Mouse (Mus musculus) left cerebral cortex, postnatal 25 days (tissue): ENCODE measurements around the gene Adcy1. TPM values are rescaled to one million over a fixed set of nuclear protein-coding genes. Genes with fewer than 3 reads are reported as not detected.

Experiments used
- DNase-seq, 2 experiments: peaks; one replicate each; pipeline ENCODE4 v3.0.0; 2022; ENCODE audit warnings: low spot score in 2 of 2, mixed read lengths in 1 of 2
- intact Hi-C: fragments of 180-260 bp; cut with DNase I; formaldehyde crosslinking; loops from one replicate; pipeline ENCODE4 v1.15.1; 2025
- total RNA-seq, 2 experiments: library from RNA; stranded (reverse); gene quantifications; 2 replicates each; pipeline ENCODE4 v1.2.3; 2021

Adcy1 gene
- total RNA-seq, 2 experiments from 2014 or later = 245 to 264 TPM

DNA sequence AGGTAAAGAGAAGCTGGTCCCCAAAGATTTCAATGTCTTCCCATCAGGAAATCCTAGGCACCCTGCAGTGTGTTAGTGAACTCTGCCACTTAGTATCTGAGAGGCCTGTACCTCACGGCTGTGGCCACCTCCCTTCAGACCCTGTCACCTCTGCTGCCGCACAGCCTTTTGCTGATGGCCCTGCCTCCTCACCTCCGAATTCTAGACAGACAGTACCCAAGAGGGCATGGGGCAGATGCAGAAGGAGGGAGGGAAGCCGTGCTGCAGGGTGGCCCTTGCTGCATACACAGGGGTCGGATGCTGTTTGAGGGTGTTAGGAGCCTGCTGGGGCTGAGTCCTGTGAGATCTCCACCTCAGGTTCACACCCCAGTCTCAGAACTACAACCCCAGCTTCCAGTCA, 2.6 kb downstream of the Adcy1 start:
- intact Hi-C loops = loop anchor here (5.0 to 10.0 kb wide), 2 partner anchors 66 to 411 kb away; partner anchors contain the start of gene Ramp3
- DNase-seq = no peak

DNA sequence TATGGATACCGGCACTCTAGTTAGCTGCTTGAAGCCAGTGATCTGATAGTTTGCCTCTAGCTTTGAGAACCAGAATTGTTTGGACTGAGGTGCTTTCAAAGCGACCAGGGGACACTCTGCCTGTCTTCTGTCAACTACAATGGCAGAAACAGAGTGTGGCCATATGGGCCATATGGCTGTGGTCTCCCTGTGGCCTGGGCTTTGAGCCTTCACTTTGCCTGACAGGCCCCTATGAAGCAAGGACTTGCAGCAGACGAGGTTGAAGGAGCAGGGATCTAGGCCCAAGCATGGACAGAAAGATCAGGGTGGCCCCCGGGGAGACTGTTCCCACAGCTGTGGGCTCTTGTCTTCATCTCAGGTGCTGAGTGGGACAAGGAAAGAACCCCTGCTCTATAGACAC, 4.0 kb downstream of the Adcy1 start:
- intact Hi-C loops = loop anchor here (5.0 to 10.0 kb wide), 2 partner anchors 65 to 412 kb away; partner anchors contain the start of gene Ramp3
- no peak for DNase-seq

DNA sequence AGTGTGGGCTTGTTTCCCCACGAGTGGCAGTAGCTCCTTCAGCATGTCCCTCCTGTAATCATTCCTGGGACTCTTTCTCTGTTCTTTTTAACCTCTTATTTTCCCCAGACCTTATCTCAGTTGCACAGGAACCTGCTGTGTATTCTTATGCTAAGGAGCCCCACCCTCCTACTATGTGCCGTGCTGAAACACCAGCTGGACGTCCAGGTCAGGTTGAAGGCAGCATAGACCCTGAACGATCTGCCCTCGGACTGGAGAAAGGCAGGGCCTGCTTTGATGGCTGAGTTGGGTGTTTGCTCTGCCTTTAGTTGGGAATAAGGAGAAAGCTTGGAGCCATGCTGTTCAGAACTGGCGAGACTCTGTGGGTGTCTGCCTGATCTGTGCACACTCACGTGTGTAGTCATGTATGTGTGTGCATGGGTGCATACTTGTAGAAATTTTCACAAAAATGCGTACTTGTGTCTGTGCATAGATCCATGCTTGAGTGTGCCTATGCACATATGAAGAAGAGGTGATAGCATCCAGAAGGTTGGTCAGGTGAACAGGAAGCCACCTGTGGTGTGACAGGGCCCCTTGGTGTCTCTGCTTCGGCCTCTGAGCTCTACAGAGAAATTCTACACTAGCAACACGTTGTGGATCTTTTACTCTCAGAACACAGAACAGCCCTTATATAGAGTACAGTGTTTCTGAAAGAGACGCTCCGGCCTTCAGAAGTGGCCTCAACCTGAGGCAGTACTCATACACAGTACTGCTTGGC, 5.4 kb downstream of the Adcy1 start:
- intact Hi-C loops = loop anchor here (5.0 to 10.0 kb wide), 2 partner anchors 64 to 414 kb away; partner anchors contain the start of gene Ramp3
- DNase-seq = no peak

DNA sequence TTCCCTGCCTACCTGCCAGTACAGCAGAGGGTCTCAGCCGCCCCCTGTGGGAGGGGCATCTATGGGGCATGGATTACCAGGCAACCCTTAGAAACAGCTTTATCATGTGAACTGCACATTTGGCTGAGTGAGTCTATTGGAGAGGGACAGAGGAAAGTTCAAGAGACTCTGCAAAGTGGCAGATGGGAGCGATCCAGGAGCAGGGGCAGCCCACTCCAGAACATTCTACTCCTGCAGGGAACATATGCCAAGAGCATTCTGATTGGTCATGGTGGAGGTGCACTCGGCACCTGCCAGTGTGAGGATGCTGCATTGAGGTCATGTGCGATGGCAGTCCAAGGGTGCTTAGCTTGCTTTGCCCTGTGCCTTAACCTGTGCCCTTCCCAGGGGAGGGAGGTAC, 6.5 kb downstream of the Adcy1 start:
- intact Hi-C loops = loop anchor here (5.0 to 10.0 kb wide), 2 partner anchors 63 to 415 kb away; partner anchors contain the start of gene Ramp3

DNA sequence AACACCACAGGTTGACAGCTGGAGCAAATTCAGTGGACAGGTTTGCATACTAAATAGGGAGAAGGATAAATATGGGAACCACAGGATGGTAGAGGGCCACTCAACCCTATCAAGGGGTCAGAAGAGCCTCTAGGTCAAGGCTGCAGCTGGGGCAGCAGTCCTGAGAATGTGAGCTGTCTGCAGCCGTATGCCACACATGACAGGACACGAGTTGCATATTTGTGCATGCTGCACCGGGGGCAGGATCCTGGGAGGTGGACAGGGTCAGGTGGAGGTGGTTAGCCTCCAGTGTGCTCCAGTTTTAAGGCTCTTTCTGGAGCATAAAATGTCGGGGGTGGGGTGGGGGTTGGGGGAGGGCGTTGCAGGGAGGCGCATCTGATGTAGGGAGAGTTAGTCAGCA, 8.3 kb downstream of the Adcy1 start:
- intact Hi-C loops = no loop called here
- DNase-seq = no peak

More for the DNA sequence above, 6.5 kb downstream of the Adcy1 start:
- no peak for DNase-seq

DNA sequence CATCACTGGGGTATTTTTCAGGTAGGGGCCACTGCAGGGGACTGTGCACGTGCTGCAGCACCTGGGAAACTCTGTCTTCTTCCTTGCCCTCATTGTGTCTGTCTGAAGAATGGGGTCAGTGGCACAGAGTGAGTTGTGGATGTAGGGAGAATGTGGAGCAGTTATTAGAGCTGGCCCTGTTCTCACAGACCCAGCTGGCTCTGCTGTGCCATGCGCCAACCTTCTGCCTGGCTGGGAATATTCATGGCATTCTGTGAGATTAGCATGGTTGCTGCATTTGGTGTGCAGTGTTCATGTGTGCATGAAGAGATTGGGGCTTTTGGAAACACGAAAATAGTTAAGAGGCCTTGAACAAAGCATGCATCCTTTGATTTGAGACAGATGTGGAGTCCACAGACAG, 10.3 kb downstream of the Adcy1 start:
- intact Hi-C loops = no loop called here
- DNase-seq = no peak

DNA sequence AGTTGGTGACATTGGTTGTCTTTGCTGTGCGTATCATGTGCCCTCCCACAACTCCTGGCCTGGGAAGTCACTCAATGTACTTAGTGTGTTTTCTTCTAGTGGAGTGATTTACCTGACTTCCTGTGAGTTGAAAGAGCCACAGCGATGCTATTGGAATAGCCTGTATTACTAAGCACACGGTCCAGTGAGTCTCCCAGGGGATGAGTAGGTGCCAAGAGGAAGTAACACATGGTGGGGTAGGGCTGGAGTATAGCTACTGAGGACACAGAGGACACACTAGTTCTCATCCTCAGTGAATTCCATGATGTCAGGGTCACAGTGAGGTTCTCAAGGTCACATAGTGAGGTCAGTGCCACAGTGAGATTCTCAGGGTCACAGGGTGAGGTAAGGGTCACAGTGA, 13.2 kb downstream of the Adcy1 start:
- no peak for DNase-seq
- intact Hi-C loops = no loop called here

DNA sequence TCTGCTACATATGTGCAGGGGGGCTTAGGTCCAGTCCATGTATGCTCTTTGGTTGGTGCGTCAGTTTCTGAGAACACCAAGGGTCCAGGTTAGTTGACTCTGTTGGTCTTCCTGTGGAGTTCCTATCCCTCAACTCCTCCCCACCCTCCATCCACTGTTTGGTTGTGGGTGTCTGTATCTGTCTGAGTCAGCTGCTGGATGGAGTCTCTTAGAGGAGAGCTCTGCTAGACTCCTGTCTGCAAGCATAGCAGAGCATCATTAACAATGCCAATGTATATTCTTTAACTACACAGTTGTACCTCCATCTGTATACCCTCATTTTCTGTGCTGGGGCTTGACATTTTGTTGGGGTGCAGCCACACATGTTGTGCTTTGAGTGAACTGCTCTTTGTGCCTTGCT, 18.6 kb downstream of the Adcy1 start:
- intact Hi-C loops = no loop called here
- peak in 1 of 2 experiments; percentile 67 for DNase-seq

DNA sequence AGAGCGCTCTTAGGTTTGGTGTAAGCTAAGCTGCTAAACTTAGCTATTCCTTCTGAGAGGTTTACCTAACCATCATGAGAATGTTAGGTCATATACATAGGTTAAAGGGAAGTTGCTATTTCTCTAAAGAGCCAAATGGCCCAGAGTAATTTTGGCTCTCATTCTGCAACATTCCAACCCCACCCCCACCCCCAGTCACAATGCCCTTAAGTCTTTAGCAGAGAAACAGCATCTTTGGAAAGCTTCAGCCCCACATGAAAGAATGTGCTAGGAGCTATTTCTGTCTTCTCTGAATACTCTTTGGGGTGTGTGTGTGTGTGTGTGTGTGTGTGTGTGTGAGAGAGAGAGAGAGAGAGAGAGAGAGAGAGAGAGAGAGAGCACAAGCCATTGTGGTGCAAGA, 20.6 kb downstream of the Adcy1 start:
- intact Hi-C loops = no loop called here
- no peak for DNase-seq

DNA sequence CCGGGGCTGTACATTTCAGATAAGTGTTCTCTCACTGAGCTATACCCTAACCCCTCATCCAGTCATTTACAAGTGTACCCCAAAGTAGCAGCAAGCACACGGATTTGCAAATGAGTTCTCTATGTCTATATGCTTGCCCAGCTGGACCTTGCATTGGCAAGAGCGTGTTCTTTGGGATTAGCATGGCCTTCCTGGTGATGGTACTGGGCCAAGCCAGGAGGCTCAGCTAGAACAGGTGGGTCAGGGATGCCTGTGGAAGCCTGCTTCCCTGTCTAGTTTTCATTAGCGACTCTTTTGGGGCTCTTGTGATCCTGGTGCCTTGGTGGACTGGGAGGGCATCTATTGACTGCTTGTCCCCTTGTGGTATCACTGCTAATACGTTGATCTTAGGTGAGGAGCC, 21.9 kb downstream of the Adcy1 start:
- DNase-seq = no peak
- intact Hi-C loops = no loop called here

DNA sequence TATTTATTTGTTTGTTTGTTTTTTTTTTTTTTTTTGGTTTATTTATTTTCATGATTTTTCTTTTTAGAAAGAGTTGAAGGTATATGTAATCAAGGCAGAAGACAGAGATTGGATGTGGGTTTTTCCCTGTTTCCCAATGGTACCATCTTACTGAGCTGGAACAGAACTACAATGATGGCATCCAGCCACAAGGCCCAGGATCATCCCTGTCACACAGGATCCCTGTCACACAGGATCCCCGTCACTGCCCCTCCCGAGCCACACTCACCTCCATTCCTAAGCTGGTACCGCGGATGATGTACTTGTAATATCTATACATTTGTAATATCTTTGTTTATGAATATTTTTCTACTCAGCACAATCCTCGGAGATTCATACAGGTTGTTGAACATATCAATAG, 27.8 kb downstream of the Adcy1 start:
- DNase-seq = no peak
- intact Hi-C loops = no loop called here

DNA sequence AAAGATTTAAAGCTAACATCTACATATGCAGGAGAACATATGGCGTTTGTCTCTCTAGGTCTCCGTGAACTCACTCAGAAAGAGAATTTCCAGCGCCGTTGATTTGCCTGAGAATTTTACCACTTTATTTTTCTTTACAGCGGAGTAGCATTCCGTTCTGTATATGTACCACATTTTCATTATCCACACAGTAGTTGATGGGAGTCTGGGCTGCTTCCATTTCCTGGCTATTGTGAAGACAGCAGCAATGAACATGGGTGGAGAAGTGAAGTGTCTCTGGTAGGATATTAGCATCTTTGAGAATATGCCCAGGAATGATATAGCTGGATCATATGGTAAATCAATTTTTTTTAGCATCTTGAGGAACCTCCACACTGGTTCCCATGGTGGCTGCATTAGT, 31.6 kb downstream of the Adcy1 start:
- DNase-seq = peak in 1 of 2 experiments; percentile 74
- intact Hi-C loops = no loop called here

DNA sequence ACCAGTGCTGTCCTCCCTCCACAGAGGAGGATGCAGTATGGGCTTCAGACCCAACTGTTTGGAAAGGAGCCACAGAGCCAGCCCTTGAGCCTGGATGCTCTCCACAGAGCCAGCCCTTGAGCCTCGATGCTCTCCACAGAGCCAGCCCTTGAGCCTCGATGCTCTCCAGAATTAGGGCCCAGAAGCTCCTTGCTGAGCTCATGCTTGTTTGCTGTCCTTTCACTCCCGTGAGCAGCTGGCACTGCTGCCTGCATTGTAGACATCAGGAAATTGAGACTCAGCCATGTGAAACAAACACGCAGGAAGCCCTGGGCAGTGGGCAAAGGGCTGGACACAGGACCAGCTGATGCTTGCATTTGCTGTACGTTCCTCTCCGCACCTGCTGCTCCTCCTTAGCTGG, 38.4 kb downstream of the Adcy1 start:
- DNase-seq = no peak
- intact Hi-C loops = no loop called here

DNA sequence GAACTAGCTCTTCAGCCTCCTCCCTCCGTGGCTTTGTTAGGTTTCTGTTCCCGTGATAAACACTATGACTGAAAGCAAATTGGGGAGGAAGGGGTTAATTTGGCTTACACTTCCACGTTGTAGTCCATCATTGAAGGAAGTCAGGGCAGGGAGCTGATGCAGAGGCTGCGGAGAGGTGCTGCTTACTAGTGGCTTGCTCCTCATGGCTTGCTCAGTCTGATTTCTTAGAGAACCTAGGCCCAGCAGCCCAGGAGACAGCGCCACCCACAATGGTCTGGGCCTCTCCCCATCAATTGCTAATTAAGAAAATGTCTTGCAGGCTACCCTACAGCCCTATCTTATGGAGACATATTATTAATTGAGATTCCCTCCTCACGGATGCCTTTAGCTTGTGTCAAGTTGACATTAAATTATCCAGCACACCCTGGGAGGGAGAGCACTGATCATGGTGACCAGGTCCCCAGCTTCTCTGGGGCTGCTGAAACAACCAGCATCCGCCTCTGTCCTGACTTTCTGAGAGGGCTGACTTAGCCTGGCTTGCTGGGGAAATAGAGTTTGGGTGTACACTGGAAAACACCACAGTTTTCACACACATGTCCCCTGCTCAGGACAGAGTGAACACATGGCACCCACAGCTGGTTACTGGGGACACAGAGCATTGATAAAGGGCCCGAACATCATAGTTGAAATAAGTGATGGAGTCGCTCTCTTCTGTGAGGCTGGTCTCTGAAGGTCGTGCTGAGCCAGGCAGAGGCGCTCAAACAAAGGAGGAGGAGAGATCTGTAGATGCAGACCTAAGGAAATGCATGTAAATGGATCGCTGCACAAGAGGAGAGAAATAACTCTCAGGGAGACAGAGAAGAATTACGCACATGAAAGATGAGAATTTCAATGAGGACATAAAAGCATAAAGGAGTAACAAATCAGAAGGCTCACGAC, 39.2 kb downstream of the Adcy1 start:
- DNase-seq = no peak
- intact Hi-C loops = no loop called here

DNA sequence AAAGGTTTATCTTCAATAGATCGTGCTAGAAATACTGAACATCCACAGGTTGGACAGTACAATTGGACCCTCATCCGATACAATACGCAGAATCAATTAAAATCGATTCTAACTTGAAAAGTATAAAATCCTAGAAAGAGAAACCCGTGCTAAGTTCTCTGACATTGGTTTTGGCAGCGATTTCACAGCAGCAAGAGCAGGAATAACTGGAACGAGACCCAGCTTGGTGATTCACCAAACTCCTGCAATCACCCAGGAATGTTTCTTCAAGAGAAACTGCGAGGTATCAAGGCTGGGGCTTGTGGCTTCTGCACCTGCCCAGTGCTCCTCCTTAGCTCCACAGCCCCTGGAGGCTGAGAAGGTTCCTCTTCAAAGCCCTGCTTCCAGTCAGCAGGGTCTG, 42.0 kb downstream of the Adcy1 start:
- intact Hi-C loops = no loop called here
- DNase-seq = peak in 1 of 2 experiments; percentile 54

DNA sequence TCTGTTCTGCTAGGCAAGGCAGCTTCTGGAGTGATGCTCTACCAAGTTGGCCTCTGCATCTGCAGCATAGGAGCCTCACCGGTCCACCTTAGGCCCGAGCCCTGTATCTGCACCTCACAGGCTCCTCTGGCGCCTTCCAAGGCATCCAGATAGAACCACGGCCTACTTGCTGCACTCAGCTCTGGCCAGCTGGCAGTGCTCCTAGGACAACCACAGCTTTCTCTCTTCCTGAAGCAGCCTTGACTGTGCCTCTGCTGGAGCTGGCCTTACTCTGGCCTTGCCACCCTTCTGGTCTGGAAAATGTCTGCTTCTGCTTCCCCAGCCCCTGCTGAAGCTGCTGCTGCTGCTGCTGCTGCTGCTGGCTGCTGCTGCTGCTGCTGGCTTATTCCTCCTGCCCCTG, 45.8 kb downstream of the Adcy1 start:
- no peak for DNase-seq

DNA sequence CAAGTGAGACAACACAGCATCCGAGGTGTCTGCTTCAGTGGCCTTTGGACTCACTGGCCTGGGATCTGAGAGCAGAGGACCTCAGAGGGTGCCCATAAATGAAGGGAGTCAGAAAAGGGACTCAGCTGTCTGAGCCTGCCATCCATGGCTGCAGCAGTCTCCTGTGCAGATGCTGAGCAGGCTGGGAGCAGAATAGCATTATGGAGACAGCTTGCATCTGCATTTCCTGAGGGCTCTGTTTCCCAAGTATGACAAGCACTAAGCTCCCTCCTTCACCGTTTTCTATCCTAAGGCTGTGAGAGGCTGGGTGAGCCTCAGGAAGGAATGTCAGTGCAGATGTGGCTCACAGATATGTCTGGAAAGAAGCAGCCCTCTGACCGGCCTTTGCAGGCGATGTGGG, 49.8 kb downstream of the Adcy1 start:
- no peak for DNase-seq
- intact Hi-C loops = no loop called here

More for the DNA sequence above, 45.8 kb downstream of the Adcy1 start:
- intact Hi-C loops = no loop called here

DNA sequence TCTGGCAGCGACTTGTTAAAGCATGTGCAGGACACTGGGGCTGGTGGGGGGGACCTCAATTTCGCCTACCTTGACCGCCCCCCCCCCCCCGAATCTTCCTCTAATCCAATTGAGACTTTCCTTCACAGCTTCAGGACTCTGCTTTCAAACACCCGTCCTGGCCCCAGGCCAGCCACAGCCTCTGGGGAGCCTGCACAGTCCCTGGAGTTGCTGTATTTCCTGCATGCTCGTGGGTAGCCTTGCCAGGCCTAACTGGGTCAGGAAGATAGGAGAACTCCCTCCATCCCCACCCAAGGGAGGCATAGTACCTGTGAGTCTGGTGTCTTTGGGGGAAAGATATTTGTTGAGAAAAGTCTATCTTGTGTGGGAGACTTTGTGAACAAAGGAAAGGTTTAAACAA, 50.4 kb downstream of the Adcy1 start:
- intact Hi-C loops = no loop called here
- peak in 1 of 2 experiments; percentile 42 for DNase-seq

DNA sequence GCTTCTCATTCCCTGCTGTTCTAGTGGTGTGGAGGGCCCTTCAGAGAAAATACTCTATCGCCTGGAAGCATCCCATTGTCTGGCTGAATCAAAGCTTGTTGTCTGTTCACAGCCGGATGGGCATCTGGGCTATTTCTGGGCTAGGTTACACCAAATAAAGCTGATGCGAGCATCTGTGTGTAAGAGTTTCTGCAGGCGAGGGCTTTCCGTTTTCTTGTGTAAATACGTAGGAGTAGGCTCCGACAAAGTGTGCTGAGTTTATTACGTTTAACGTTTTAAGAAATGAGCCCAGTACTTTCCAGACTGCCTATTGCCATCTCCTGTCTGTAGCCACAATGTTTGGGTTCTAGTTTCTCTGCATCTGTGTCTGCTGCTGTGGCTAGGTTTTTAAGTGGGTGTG, 51.0 kb downstream of the Adcy1 start:
- peak in 1 of 2 experiments; percentile 56 for DNase-seq
- intact Hi-C loops = no loop called here

DNA sequence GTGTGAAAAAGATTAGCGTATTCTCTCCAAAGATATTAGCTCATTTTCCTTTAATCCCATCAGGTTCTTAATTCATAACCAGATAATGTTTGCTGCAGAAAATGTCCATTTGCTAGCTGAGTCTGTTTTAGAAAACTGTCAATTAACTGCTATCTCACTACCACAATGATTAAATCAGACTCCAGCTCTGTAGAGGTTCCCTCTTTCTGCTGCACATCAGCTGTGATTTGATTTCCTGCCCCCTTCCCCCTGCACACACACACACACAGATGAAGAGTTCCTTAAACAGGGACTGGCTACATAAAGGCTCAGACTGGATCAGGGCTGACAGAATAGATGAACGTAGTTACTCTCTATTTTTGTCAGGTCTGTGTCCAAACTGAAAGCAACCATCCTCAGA, 53.4 kb downstream of the Adcy1 start:
- DNase-seq = no peak
- intact Hi-C loops = no loop called here
